10 mouse cellular contexts compared by ENCODE assay signal in genomic region chr19:28640861-28641381, GRCm38 (mm10). TPM values are rescaled to one million over a fixed set of nuclear protein-coding genes. Genes with fewer than 3 reads are reported as not detected.
DNase-seq lines count a peak whose midpoint lies in the region; ATAC-seq and TF ChIP-seq lines count a peak whose summit lies in the region.
"Had no signal": no experiment of that assay in that cellular context is flagged by ENCODE, and none has a peak within 500 bp of the region (broad histone marks: within the 10 kb centered on the region; RNA-seq: fewer than 3 reads in every experiment).

No protein-coding gene starts in this region.

- no peaks in the 10 kb centered on the region for H3K36me3 ChIP-seq in forebrain, embryonic 12.5 days (replicated peaks)
- no peaks in the 10 kb centered on the region for H3K36me3 ChIP-seq in forebrain, embryonic 11.5 days (ENCODE audit: control insufficient read depth, insufficient read depth, low read length)
- H3K36me3 ChIP-seq in kidney, postnatal 0 days (ENCODE audit: insufficient read depth, low read length): no peaks in the 10 kb centered on the region

- peaks cover 13% of the 10 kb centered on the region for H3K4me1 ChIP-seq in forebrain, embryonic 12.5 days
- peaks cover 8% of the 10 kb centered on the region for H3K4me1 ChIP-seq in forebrain, embryonic 11.5 days (replicated peaks; ENCODE audit: control insufficient read depth, insufficient read depth, low read length)
- H3K4me1 ChIP-seq in kidney, postnatal 0 days (replicated peaks; ENCODE audit: insufficient read depth, low read length): peaks cover 3% of the 10 kb centered on the region

- peaks cover 10% of the 10 kb centered on the region; the same call in 1 of the 2 replicates for H3K27me3 ChIP-seq in forebrain, embryonic 12.5 days
- no peaks in the 10 kb centered on the region for H3K27me3 ChIP-seq in forebrain, embryonic 11.5 days (ENCODE audit: control insufficient read depth, insufficient read depth, low read length)
- no peaks in the 10 kb centered on the region for H3K27me3 ChIP-seq in kidney, postnatal 0 days (ENCODE audit: insufficient read depth, low read length)

- no peak overlapping the region for H3K4me3 ChIP-seq in forebrain, embryonic 12.5 days (replicated peaks)
- H3K4me3 ChIP-seq in forebrain, embryonic 11.5 days (ENCODE audit: low read depth, low read length): no peak overlapping the region
- no peak overlapping the region for H3K4me3 ChIP-seq in kidney, postnatal 0 days (replicated peaks; ENCODE audit: low read depth, low read length)

- peak; percentile 68; the same call in 1 of the 2 replicates for ATAC-seq in forebrain, embryonic 12.5 days (ENCODE audit: low FRiP score)
- no peak for ATAC-seq in forebrain, embryonic 11.5 days (replicated peaks; ENCODE audit: low FRiP score)
- 0 out of 2 replicates have a peak, but pooled peaks have one; percentile 21 for ATAC-seq in kidney, postnatal 0 days (replicated peaks; ENCODE audit: low FRiP score, low read depth)
- no peak for ATAC-seq in inflammation-experienced regulatory T-cells, adult 6 months

- WGBS in forebrain, embryonic 12.5 days: 61% methylated on average over 7 of the region's 7 CpGs
- WGBS in forebrain, embryonic 11.5 days: 77% methylated on average over 7 of the region's 7 CpGs
- 47% methylated on average over 7 of the region's 7 CpGs for WGBS in kidney, postnatal 0 days

- H3K27ac ChIP-seq in forebrain, embryonic 12.5 days: no peak overlapping the region
- H3K27ac ChIP-seq in forebrain, embryonic 11.5 days (ENCODE audit: low read depth, low read length): no peak overlapping the region
- peak overlapping the region; percentile 50; the same call in 1 of the 2 replicates for H3K27ac ChIP-seq in kidney, postnatal 0 days

- TF ChIP-seq CTCF in kidney, postnatal 0 days (IDR thresholded peaks at IDR 0.05; ENCODE audit: low read depth): no peak

- no peaks in the 10 kb centered on the region for H3K9me3 ChIP-seq in forebrain, embryonic 12.5 days
- H3K9me3 ChIP-seq in forebrain, embryonic 11.5 days (ENCODE audit: control insufficient read depth, low read length): no peaks in the 10 kb centered on the region
- no peaks in the 10 kb centered on the region for H3K9me3 ChIP-seq in kidney, postnatal 0 days (replicated peaks; ENCODE audit: low read length)

- no peak overlapping the region for H3K9ac ChIP-seq in forebrain, embryonic 12.5 days
- no peak overlapping the region for H3K9ac ChIP-seq in forebrain, embryonic 11.5 days (ENCODE audit: low read length)
- H3K9ac ChIP-seq in kidney, postnatal 0 days (ENCODE audit: low read depth, low read length): no peak overlapping the region

- no peak for DNase-seq in forebrain, embryonic 11.5 days (ENCODE audit: low spot score)
- peak; percentile 18 for DNase-seq in kidney, postnatal 0 days (ENCODE audit: low spot score)
- no peak for DNase-seq in kidney, postnatal 14 days
- peak; percentile 31 to 33 for DNase-seq in right cerebral cortex, postnatal 10 days (ENCODE audit: low spot score in 2 of 2)
- no peak for DNase-seq in right cerebral cortex, adult 18-20 months
- no peak for DNase-seq in urinary bladder, adult 2 months (ENCODE audit: low spot score)
- DNase-seq: B cell, adult 2 months; liver had no signal

- H3K4me2 ChIP-seq in forebrain, embryonic 12.5 days: no peak overlapping the region
- no peak overlapping the region for H3K4me2 ChIP-seq in forebrain, embryonic 11.5 days (ENCODE audit: low read depth, low read length, severe bottlenecking)
- no peak overlapping the region for H3K4me2 ChIP-seq in kidney, postnatal 0 days (ENCODE audit: low read length)

RNA-seq across cellular contexts. Expression of gene Glis3, which starts 39.0 kb away (rescaled TPM):
- polyA plus RNA-seq in forebrain, embryonic 12.5 days (2016; fragmentation: Nextera tagmentation; extraction: Ambion mirVana): 2.2 and 2.6 TPM in 2 replicates
- polyA plus RNA-seq in forebrain, embryonic 11.5 days (2014; fragmentation: Nextera tagmentation; extraction: Ambion mirVana): 3.4 and 3.5 TPM in 2 replicates
- 6.0 and 7.1 TPM in 2 replicates for polyA plus RNA-seq in kidney, postnatal 0 days (2015; fragmentation: Nextera tagmentation; extraction: Ambion mirVana)
- polyA plus RNA-seq in inflammation-experienced regulatory T-cells, adult 6 months (2017; shearing (Covaris generic)): under 1 TPM in 1 of 3 experiments, not detected in 2; 0.05 TPM
- 2.2 and 3.7 TPM in 2 replicates for polyA plus RNA-seq in urinary bladder, adult 2 months (2012; rRNA removed)

Comparison
In these comparisons a context has a peak if more than half of its experiments do, and no peak if none do; other contexts are left out.
1. ATAC-seq: peak in forebrain, embryonic 12.5 days (single experiment) and kidney, postnatal 0 days (single experiment); none in forebrain, embryonic 11.5 days (single experiment) and inflammation-experienced regulatory T-cells, adult 6 months (single experiment).
2. DNase-seq: peak in kidney, postnatal 0 days (single experiment) and right cerebral cortex, postnatal 10 days (2 of 2); none in forebrain, embryonic 11.5 days (single experiment), kidney, postnatal 14 days (single experiment), right cerebral cortex, adult 18-20 months (single experiment) and urinary bladder, adult 2 months (single experiment).